In genomic region chrX:77509149-77509548, GRCm38 (mm10) we compare ENCODE assay signal across 8 mouse cellular contexts. TPM values are rescaled to one million over a fixed set of nuclear protein-coding genes. Genes with fewer than 3 reads are reported as not detected.
A peak's percentile ranks its signal among the peaks of the same experiment; 100 is the strongest.
DNase-seq lines count a peak whose midpoint lies in the region; ATAC-seq and TF ChIP-seq lines count a peak whose summit lies in the region.

No protein-coding gene starts in this region.

- H3K4me3 ChIP-seq in cortical plate, adult 2 months (ENCODE audit: insufficient read depth, low read length): peak overlapping the region; percentile 10

- no peak for TF ChIP-seq CTCF in cortical plate, adult 2 months (IDR thresholded peaks at IDR 0.05; ENCODE audit: extremely low read depth, insufficient read depth, low read length)

- peak overlapping the region; percentile 9; the same call in 1 of the 2 replicates for H3K27ac ChIP-seq in cortical plate, adult 2 months (ENCODE audit: insufficient read depth, low read length)

- H3K4me1 ChIP-seq in cortical plate, adult 2 months (ENCODE audit: control insufficient read depth, insufficient read depth, low read length): no peaks in the 10 kb centered on the region

- TF ChIP-seq POLR2A in cortical plate, adult 2 months (IDR thresholded peaks at IDR 0.05; ENCODE audit: extremely low read depth, insufficient read depth, low read length): no peak

- ATAC-seq in megakaryocyte progenitor cell, adult 5-6 weeks (replicated peaks; ENCODE audit: poor library complexity): peak; percentile 70

- peak; percentile 92 for DNase-seq in ZHBTc4 (ENCODE audit: low read depth, low spot score)
- peak; percentile 63 for DNase-seq in gastrocnemius, postnatal 10 days
- peak; percentile 94 for DNase-seq in induced T-regulatory cell, adult 2 months (ENCODE audit: low read depth)
- DNase-seq in left cerebral cortex, adult 9 months (ENCODE audit: low spot score in 2 of 2): peak; percentile 58 to 79
- DNase-seq in right cerebral cortex, postnatal 14 days: peak; percentile 67
- peak; percentile 72 to 84 for DNase-seq in urinary bladder, postnatal 36 days (ENCODE audit: low spot score in 2 of 2)

RNA-seq across cellular contexts. Expression of gene Tbl1x, which starts 1.7 kb away (rescaled TPM):
- 33.1 and 33.4 TPM in 2 replicates for polyA plus RNA-seq in cortical plate, adult 2 months (2012; rRNA removed)
- 10 to 100 TPM; 20.8 to 27.2 TPM for total RNA-seq in gastrocnemius, postnatal 10 days (2021)
- total RNA-seq in megakaryocyte progenitor cell, adult 5-6 weeks (2015): 52.2 and 57.8 TPM in 2 replicates
- 24.7 and 33.8 TPM in 2 replicates for total RNA-seq in megakaryocyte progenitor cell, adult 5-6 weeks (2017)

Comparison
In these comparisons a context has a peak if more than half of its experiments do, and no peak if none do; other contexts are left out.
1. Peak in every context shown above with its lines: DNase-seq, ATAC-seq, H3K4me3 ChIP-seq and H3K27ac ChIP-seq.